Mouse (Mus musculus): ENCODE measurements around the gene Fkbp4. TPM values are rescaled to one million over a fixed set of nuclear protein-coding genes. Genes with fewer than 3 reads are reported as not detected.
A peak's percentile ranks its signal among the peaks of the same experiment; 100 is the strongest.

The Fkbp4 gene
- 100 to 1,000 TPM; 202 to 247 TPM for total RNA-seq (2021)

GRCm38 (mm10) chr6:128438317-128438870 lies at the start of gene Fkbp4:
Gene Fkbp4, minus strand, starts transcription at chr6:128438677.
- peak; percentile 95 for DNase-seq
- intact Hi-C loops (cut with DNase I), result loop anchor here (5.0 to 10.0 kb wide), 2 partner anchors 39 to 326 kb away; no protein-coding TSS in a partner anchor

- intact Hi-C loops (cut with DNase I), result no loop called here
Observed at GRCm38 (mm10) chr6:128487736-128488135, 49.3 kb upstream of the Fkbp4 start.

GRCm38 (mm10) chr6:128479463-128480454 lies 41.3 kb upstream of the Fkbp4 start:
- peak; percentile 95 to 99 for DNase-seq
- intact Hi-C loops (cut with DNase I), result loop anchor here (1.0 to 5.0 kb wide), 4 partner anchors 33 to 247 kb away; partner anchors contain the start of gene Fkbp4

More at GRCm38 (mm10) chr6:128487736-128488135, 49.3 kb upstream of the Fkbp4 start:
- DNase-seq, result no peak

GRCm38 (mm10) chr6:128477495-128477894 lies 39.0 kb upstream of the Fkbp4 start:
- intact Hi-C loops (cut with DNase I), result loop anchor here (5.0 kb wide), 2 partner anchors 40 to 245 kb away; partner anchors contain the start of gene Fkbp4

GRCm38 (mm10) chr6:128474112-128474511 lies 35.6 kb upstream of the Fkbp4 start:
- DNase-seq, result no peak
- intact Hi-C loops (cut with DNase I), result no loop called here

More at GRCm38 (mm10) chr6:128477495-128477894, 39.0 kb upstream of the Fkbp4 start:
- no peak for DNase-seq

- DNase-seq, result peak; percentile 62 to 73
- intact Hi-C loops (cut with DNase I), result no loop called here
Observed at GRCm38 (mm10) chr6:128469451-128469850, 31.0 kb upstream of the Fkbp4 start.

- intact Hi-C loops (cut with DNase I), result no loop called here
- peak in 1 of 2 experiments; percentile 12 for DNase-seq
Observed at GRCm38 (mm10) chr6:128467298-128467697, 28.8 kb upstream of the Fkbp4 start.

GRCm38 (mm10) chr6:128466563-128466962 lies 28.1 kb upstream of the Fkbp4 start:
- intact Hi-C loops (cut with DNase I), result no loop called here
- DNase-seq, result no peak

- no peak for DNase-seq
- intact Hi-C loops (cut with DNase I), result no loop called here
Observed at GRCm38 (mm10) chr6:128466043-128466442, 27.6 kb upstream of the Fkbp4 start.

GRCm38 (mm10) chr6:128464996-128465395 lies 26.5 kb upstream of the Fkbp4 start:
- intact Hi-C loops (cut with DNase I), result no loop called here
- DNase-seq, result no peak

GRCm38 (mm10) chr6:128461606-128462005 lies 23.1 kb upstream of the Fkbp4 start:
- DNase-seq, result no peak
- intact Hi-C loops (cut with DNase I), result no loop called here

- DNase-seq, result no peak
- intact Hi-C loops (cut with DNase I), result no loop called here
Observed at GRCm38 (mm10) chr6:128460729-128461503, 22.4 kb upstream of the Fkbp4 start.

GRCm38 (mm10) chr6:128460321-128460720 lies 21.8 kb upstream of the Fkbp4 start:
- no peak for DNase-seq
- intact Hi-C loops (cut with DNase I), result no loop called here

GRCm38 (mm10) chr6:128457186-128457585 lies 18.7 kb upstream of the Fkbp4 start:
- intact Hi-C loops (cut with DNase I), result no loop called here
- no peak for DNase-seq

GRCm38 (mm10) chr6:128455835-128456605 lies 17.5 kb upstream of the Fkbp4 start:
- DNase-seq, result no peak
- intact Hi-C loops (cut with DNase I), result no loop called here

- intact Hi-C loops (cut with DNase I), result no loop called here
- DNase-seq, result no peak
Observed at GRCm38 (mm10) chr6:128447063-128447462, 8.6 kb upstream of the Fkbp4 start.

- DNase-seq, result peak; percentile 67 to 80
- intact Hi-C loops (cut with DNase I), result loop anchor here (1.0 kb wide), 1 partner anchor 33 kb away; no protein-coding TSS in a partner anchor
Observed at GRCm38 (mm10) chr6:128445761-128446535, 7.5 kb upstream of the Fkbp4 start.

GRCm38 (mm10) chr6:128440238-128440637 lies 1.8 kb upstream of the Fkbp4 start:
- intact Hi-C loops (cut with DNase I), result no loop called here
- no peak for DNase-seq

- no peak for DNase-seq
- intact Hi-C loops (cut with DNase I), result loop anchor here (5.0 to 10.0 kb wide), 2 partner anchors 38 to 326 kb away; no protein-coding TSS in a partner anchor
Observed at GRCm38 (mm10) chr6:128438871-128439341, 429 bp upstream of the Fkbp4 start.

Data from heart, postnatal 10 days (tissue).